Mouse (Mus musculus): ENCODE measurements around the gene Pigm. TPM values are rescaled to one million over a fixed set of nuclear protein-coding genes. Genes with fewer than 3 reads are reported as not detected.

Pigm gene
- polyA plus RNA-seq, 1 experiment from 2014 or later: 9.9 TPM

DNA sequence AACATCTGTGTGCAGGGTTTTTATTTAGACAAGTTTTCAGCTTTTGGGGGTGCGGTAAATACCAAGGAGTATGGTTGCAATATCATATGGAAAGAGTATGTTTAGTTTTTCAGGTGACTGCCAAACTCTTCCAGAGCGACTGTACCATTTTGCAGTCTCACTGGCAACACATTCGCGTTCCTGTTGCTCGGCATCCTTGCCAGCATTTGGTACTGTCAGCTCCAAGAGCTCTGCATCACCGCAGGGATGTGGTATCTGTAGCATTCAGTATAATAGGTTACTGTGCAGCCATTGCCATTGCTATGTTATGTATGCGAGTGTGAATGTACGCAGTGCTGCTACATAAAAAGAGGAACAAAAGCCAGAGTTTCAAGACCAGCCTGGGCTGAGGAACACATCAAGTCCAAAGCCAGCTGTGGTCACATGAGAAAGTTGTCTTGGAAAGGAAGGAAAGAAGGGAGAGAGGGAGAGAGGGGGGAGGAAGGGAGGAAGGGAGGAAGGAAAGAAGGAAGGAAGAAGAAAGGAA lies 44.9 kb upstream of the Pigm start:
- H3K4me3 ChIP-seq (ENCODE audit: low read depth, low read length): no peak overlapping the region
- no peaks in the 10 kb centered on the region for H3K36me3 ChIP-seq (ENCODE audit: insufficient read depth)
- no peaks in the 10 kb centered on the region for H3K4me1 ChIP-seq (ENCODE audit: insufficient read depth)
- H3K27me3 ChIP-seq (ENCODE audit: insufficient read depth, low read length): peaks cover 43% of the 10 kb centered on the region
- no peak overlapping the region for H3K4me2 ChIP-seq
- no peak for TF ChIP-seq CTCF (IDR thresholded peaks at IDR 0.05; ENCODE audit: low read depth)
- H3K9me3 ChIP-seq (ENCODE audit: low read depth, low read length): no peaks in the 10 kb centered on the region; the same call in 1 of the 2 replicates
- H3K27ac ChIP-seq (ENCODE audit: low read depth): no peak overlapping the region
- H3K9ac ChIP-seq: no peak overlapping the region
- WGBS: 71% methylated on average over 8 of the region's 8 CpGs
- DNase-seq: no peak
- no peak for ATAC-seq (ENCODE audit: insufficient read depth)

- no peak overlapping the region for H3K4me3 ChIP-seq (ENCODE audit: low read depth, low read length)
- TF ChIP-seq CTCF (IDR thresholded peaks at IDR 0.05; ENCODE audit: low read depth): no peak
- no peak overlapping the region for H3K9ac ChIP-seq
- DNase-seq (no peak), ATAC-seq (ENCODE audit: insufficient read depth) (no peak)
- peaks cover 28% of the 10 kb centered on the region for H3K27me3 ChIP-seq (ENCODE audit: insufficient read depth, low read length)
- H3K36me3 ChIP-seq (ENCODE audit: insufficient read depth): no peaks in the 10 kb centered on the region
- H3K9me3 ChIP-seq (ENCODE audit: low read depth, low read length): no peaks in the 10 kb centered on the region
- whole genome bisulfite sequencing: 75% methylated on average over 2 of the region's 2 CpGs
- no peaks in the 10 kb centered on the region for H3K4me1 ChIP-seq (ENCODE audit: insufficient read depth)
- no peak overlapping the region for H3K27ac ChIP-seq (ENCODE audit: low read depth)
- no peak overlapping the region for H3K4me2 ChIP-seq
These were observed 43.4 kb upstream of the Pigm start for GRCm38 (mm10) chr1:172332925-172333324.

DNA sequence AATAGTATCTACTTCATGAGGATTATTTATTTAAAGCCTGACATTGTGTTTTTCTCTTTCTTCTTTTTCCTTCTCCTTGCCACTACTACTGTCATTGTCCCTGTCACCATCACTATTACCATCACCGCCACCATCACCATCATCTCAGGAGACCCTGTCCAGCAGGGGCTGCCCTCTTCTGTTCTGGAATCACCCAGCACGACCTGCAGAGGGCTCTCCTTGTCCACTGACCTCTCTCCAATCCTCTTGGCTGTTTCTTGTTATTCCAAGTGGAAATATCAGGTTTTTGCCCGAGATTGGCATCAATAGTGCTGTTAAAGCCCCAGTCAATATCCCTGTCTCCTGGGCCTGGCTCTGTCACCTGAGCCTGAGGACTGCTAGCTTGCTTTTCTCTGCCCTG lies 42.8 kb upstream of the Pigm start:
- H3K36me3 ChIP-seq (ENCODE audit: insufficient read depth): no peaks in the 10 kb centered on the region
- WGBS: 18% methylated on average over 3 of the region's 3 CpGs
- H3K4me1 ChIP-seq (ENCODE audit: insufficient read depth): no peaks in the 10 kb centered on the region
- peak; percentile 59 for TF ChIP-seq CTCF (IDR thresholded peaks at IDR 0.05; ENCODE audit: low read depth)
- DNase-seq (no peak), ATAC-seq (ENCODE audit: insufficient read depth) (peak; percentile 47; the same call in 1 of the 2 replicates)
- no peak overlapping the region for H3K9ac ChIP-seq
- no peaks in the 10 kb centered on the region for H3K9me3 ChIP-seq (ENCODE audit: low read depth, low read length)
- H3K27ac ChIP-seq (ENCODE audit: low read depth): no peak overlapping the region
- H3K27me3 ChIP-seq (ENCODE audit: insufficient read depth, low read length): peaks cover 23% of the 10 kb centered on the region
- no peak overlapping the region for H3K4me2 ChIP-seq
- H3K4me3 ChIP-seq (ENCODE audit: low read depth, low read length): no peak overlapping the region

DNA sequence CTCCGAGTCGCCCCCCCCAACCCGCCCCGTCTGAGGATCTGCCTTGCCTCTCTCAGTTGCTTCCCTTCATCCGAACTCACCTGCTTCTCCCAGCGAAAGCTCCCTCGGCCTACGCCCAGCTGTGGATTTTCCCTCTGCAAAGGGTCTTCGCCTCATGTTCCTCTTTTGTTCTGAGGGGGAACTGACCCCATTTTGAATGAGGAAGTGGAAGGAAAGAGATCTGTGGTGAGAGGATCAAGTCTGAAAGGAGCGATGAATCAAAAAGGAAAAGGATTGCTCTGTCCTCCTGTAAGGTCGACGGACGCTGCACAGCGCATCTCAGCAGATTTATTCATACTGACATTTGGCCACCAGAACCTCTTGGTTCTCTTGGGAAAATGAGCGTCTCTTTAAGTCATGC lies 40.5 kb upstream of the Pigm start:
- peaks cover 14% of the 10 kb centered on the region for H3K27me3 ChIP-seq (ENCODE audit: insufficient read depth, low read length)
- H3K9ac ChIP-seq: no peak overlapping the region
- H3K4me3 ChIP-seq (ENCODE audit: low read depth, low read length): no peak overlapping the region
- ATAC-seq (ENCODE audit: insufficient read depth) (no peak), DNase-seq (no peak)
- no peak for TF ChIP-seq CTCF (IDR thresholded peaks at IDR 0.05; ENCODE audit: low read depth)
- H3K27ac ChIP-seq (ENCODE audit: low read depth): no peak overlapping the region
- WGBS: 64% methylated on average over 15 of the region's 15 CpGs
- no peaks in the 10 kb centered on the region for H3K9me3 ChIP-seq (ENCODE audit: low read depth, low read length)
- H3K4me1 ChIP-seq (ENCODE audit: insufficient read depth): no peaks in the 10 kb centered on the region; the same call in 1 of the 2 replicates
- no peaks in the 10 kb centered on the region for H3K36me3 ChIP-seq (ENCODE audit: insufficient read depth)
- no peak overlapping the region for H3K4me2 ChIP-seq

GRCm38 (mm10) chr1:172337411-172338185 lies 38.7 kb upstream of the Pigm start:
- 34% methylated on average over 2 of the region's 2 CpGs for WGBS
- Histone ChIP-seq H3K9me3 (ENCODE audit: low read depth, low read length) (no peaks in the 10 kb centered on the region), H3K9ac (no peak overlapping the region), H3K4me3 (ENCODE audit: low read depth, low read length) (no peak overlapping the region), H3K27me3 (ENCODE audit: insufficient read depth, low read length) (peaks cover 29% of the 10 kb centered on the region), H3K4me2 (no peak overlapping the region), H3K36me3 (ENCODE audit: insufficient read depth) (no peaks in the 10 kb centered on the region), H3K27ac (ENCODE audit: low read depth) (no peak overlapping the region), H3K4me1 (ENCODE audit: insufficient read depth) (no peaks in the 10 kb centered on the region; the same call in 1 of the 2 replicates)
- no peak for DNase-seq
- ATAC-seq (ENCODE audit: insufficient read depth): no peak
- no peak for TF ChIP-seq CTCF (IDR thresholded peaks at IDR 0.05; ENCODE audit: low read depth)

- H3K27ac ChIP-seq (ENCODE audit: low read depth): no peak within 1 kb of the TSS
- peak; percentile 87 for DNase-seq
- ATAC-seq (ENCODE audit: insufficient read depth): peak; percentile 93
- H3K4me3 ChIP-seq (ENCODE audit: low read depth, low read length): peak within 1 kb of the TSS; percentile 33
- H3K27me3 ChIP-seq (ENCODE audit: insufficient read depth, low read length): peaks cover 32% of the 10 kb centered on the region
- under 1% methylated on average over 38 of the region's 38 CpGs for WGBS
- TF ChIP-seq CTCF (IDR thresholded peaks at IDR 0.05; ENCODE audit: low read depth): no peak
- no peak within 1 kb of the TSS for H3K9ac ChIP-seq
- H3K4me1 ChIP-seq (ENCODE audit: insufficient read depth): no peaks in the 10 kb centered on the region; the same call in 1 of the 2 replicates
- no peaks in the 10 kb centered on the region for H3K36me3 ChIP-seq (ENCODE audit: insufficient read depth)
- peak within 1 kb of the TSS; percentile 64 for H3K4me2 ChIP-seq
- no peaks in the 10 kb centered on the region for H3K9me3 ChIP-seq (ENCODE audit: low read depth, low read length)
These were observed 35.5 kb upstream of the Pigm start, which contains the start of gene Kcnj10 for GRCm38 (mm10) chr1:172340729-172341321. TSS of gene Kcnj10 (plus strand) at chr1:172341210.

- no peaks in the 10 kb centered on the region; the same call in 1 of the 2 replicates for H3K4me1 ChIP-seq (ENCODE audit: insufficient read depth)
- H3K9me3 ChIP-seq (ENCODE audit: low read depth, low read length): no peaks in the 10 kb centered on the region
- WGBS: 8% methylated on average over 10 of the region's 10 CpGs
- H3K36me3 ChIP-seq (ENCODE audit: insufficient read depth): no peaks in the 10 kb centered on the region
- ATAC-seq (ENCODE audit: insufficient read depth) (no peak; the same call in 1 of the 2 replicates), DNase-seq (no peak)
- no peak overlapping the region for H3K27ac ChIP-seq (ENCODE audit: low read depth)
- no peak overlapping the region for H3K9ac ChIP-seq
- no peak for TF ChIP-seq CTCF (IDR thresholded peaks at IDR 0.05; ENCODE audit: low read depth)
- peak overlapping the region; percentile 33 for H3K4me3 ChIP-seq (ENCODE audit: low read depth, low read length)
- peaks cover 27% of the 10 kb centered on the region for H3K27me3 ChIP-seq (ENCODE audit: insufficient read depth, low read length)
- H3K4me2 ChIP-seq: peak overlapping the region; percentile 64
These were observed 35.0 kb upstream of the Pigm start for GRCm38 (mm10) chr1:172341386-172341785.

All from lung, embryonic 14.5 days (tissue).